Mouse (Mus musculus) midbrain, embryonic 15.5 days (tissue): ENCODE data around the gene Esp38. TPM values are rescaled to one million over a fixed set of nuclear protein-coding genes. Genes with fewer than 3 reads are reported as not detected.
"Not testable (repeated sequence)": the region's sequence is repeated elsewhere in the genome, so short reads cannot be mapped to it uniquely, and the experiment has no call there.

Experiments
- ATAC-seq: fragments of 200-750 bp; cut with Nextera tagmentation; replicated peaks from 2 replicates; pipeline ENCODE4 v1.8.0; 2017; ENCODE audit warnings: moderate TSS enrichment
- H3K27ac ChIP-seq: fragments of 300-500 bp; sonication (generic); 2 replicates; pipeline ENCODE4 v1.5.1; 2015; ENCODE audit warnings: mild to moderate bottlenecking, inconsistent platforms
- H3K27me3 ChIP-seq: fragments of 300-500 bp; sonication (generic); replicated peaks from 2 replicates; pipeline ENCODE4 v1.6.1; 2015; ENCODE audit warnings: inconsistent platforms
- H3K36me3 ChIP-seq: fragments of 300-500 bp; sonication (generic); replicated peaks from 2 replicates; pipeline ENCODE4 v1.6.1; 2015; ENCODE audit warnings: inconsistent platforms
- H3K4me1 ChIP-seq: fragments of 300-500 bp; sonication (generic); 2 replicates; pipeline ENCODE4 v1.6.1; 2015; ENCODE audit warnings: inconsistent platforms
- H3K4me2 ChIP-seq: fragments of 300-500 bp; sonication (generic); 2 replicates; pipeline ENCODE4 v1.6.1; 2015; ENCODE audit warnings: inconsistent platforms, mild to moderate bottlenecking, moderate library complexity
- H3K4me3 ChIP-seq: fragments of 300-500 bp; sonication (generic); 2 replicates; pipeline ENCODE4 v1.5.1; 2015; ENCODE audit warnings: mild to moderate bottlenecking, inconsistent platforms
- H3K9ac ChIP-seq: fragments of 300-500 bp; sonication (generic); 2 replicates; pipeline ENCODE4 v1.6.1; 2015; ENCODE audit warnings: mild to moderate bottlenecking, inconsistent platforms
- H3K9me3 ChIP-seq: fragments of 300-500 bp; sonication (generic); 2 replicates; pipeline ENCODE4 v1.6.1; 2016; ENCODE audit warnings: inconsistent platforms
- WGBS: fragments of 180-500 bp; shearing (Covaris S2); methylation state at CpG from one replicate; pipeline ENCODE4 v1.1.7; 2015; ENCODE audit warnings: mixed read lengths; 5-methylcytosine and 5-hydroxymethylcytosine counted together
- polyA plus RNA-seq: library from polyadenylated mRNA; unstranded; fragments of >200 nt; fragmentation: Nextera tagmentation; extraction: Ambion mirVana; gene quantifications from 2 replicates; pipeline ENCODE4 v1.2.1, GENCODE M21; 2015

The Esp38 gene
- not detected in 2 replicates for polyA plus RNA-seq

DNA sequence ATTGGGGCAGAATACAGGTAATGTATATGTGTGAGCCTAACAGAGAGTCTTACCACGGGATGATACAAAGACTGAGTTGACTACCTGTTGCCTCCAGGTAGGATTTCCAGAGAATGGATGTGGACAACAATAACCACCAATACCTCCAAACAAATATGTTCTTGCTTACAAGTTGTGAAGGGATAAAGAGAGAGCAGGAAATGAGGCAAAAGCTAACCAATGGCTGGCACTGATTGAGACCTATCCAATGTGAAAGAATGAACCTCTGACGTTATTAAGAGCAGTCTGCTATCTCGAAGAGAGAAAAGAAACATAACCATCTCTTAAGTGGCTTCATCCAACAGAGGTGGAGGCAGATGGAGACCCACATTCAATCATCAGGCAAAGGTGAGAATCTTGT lies at the start of gene Esp38:
TSS of gene Esp38 (plus strand) at position 301 of the 400 bp plus-strand sequence.
- 83% methylated on average over 3 of the region's 3 CpGs for WGBS
- H3K4me2 ChIP-seq: no peak within 1 kb of the TSS
- H3K9ac ChIP-seq: no peak within 1 kb of the TSS
- no peak for ATAC-seq
- no peak within 1 kb of the TSS for H3K27ac ChIP-seq
- no peaks in the 10 kb centered on the region for H3K4me1 ChIP-seq
- no peaks in the 10 kb centered on the region for H3K27me3 ChIP-seq
- H3K36me3 ChIP-seq: no peaks in the 10 kb centered on the region
- no peak within 1 kb of the TSS for H3K4me3 ChIP-seq
- H3K9me3 ChIP-seq: no peaks in the 10 kb centered on the region

DNA sequence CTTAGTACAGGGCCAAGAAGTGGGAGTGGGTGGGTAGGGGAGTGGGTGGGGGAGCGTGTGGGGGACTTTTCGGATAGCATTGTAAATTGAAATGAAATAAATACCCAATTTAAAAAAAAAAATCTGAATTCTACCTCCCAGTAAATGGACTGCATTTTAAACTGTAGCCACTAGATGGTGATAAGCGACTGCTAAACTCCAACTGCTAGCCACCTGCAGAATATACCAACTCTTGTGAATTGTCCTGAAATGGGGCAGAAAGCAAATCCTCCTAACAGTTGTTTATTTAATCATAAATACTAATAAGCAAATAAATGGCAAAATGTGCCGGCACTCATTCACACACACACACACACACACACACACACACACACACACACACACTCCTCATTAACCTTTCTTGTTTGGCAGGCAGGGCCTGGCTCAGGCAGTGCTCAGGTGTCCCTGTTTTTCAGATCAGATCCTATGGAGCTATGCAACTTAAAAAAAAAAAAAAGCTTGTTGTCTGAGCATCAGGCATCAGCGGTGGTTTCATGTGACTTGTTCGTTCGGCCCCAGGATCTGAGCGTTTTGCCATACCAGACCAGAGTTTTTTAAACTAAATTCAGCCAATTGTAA lies 47.3 kb upstream of the Esp38 start:
- 53% methylated on average over 8 of the region's 8 CpGs for WGBS
- not testable (repeated sequence) for H3K9me3 ChIP-seq, H3K36me3 ChIP-seq, H3K9ac ChIP-seq, H3K4me3 ChIP-seq, H3K4me2 ChIP-seq, H3K27ac ChIP-seq, H3K27me3 ChIP-seq, H3K4me1 ChIP-seq
- ATAC-seq: peak; percentile 73; the same call in 1 of the 2 replicates

Other genes with a start within 250 kb of the Esp38 start
- gene AC192777.2, start 144.9 kb downstream of the Esp38 start, polyA plus RNA-seq: not detected in 2 replicates